Mouse (Mus musculus): ENCODE results near the gene Sh3rf3. TPM values are rescaled to one million over a fixed set of nuclear protein-coding genes. Genes with fewer than 3 reads are reported as not detected.

The Sh3rf3 gene
- polyA plus RNA-seq, 1 experiment from 2014 or later = not detected

DNA sequence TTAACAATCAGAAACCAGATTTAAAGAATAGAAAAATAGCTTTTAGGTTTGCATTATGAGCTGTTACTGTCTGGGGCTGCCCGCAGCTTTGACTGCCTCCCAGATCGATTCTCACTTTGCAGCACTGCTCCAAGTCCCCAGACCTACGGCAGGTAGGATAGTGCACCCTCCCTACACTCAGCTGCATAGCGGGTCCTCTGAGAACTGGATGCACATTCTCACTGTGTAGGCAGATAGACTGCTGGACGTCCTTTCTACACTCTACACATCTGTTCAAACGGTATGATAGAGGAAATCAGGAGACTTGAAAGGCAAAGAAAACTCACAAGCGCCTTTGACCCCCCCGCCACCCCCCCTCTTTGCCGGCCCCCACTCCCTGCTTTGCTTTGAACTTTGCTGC is 42.7 kb downstream of the Sh3rf3 start:
- no peak overlapping the region for H3K9ac ChIP-seq
- WGBS (ENCODE audit: insufficient replicate concordance) = 59% methylated on average over 9 of the region's 9 CpGs

DNA sequence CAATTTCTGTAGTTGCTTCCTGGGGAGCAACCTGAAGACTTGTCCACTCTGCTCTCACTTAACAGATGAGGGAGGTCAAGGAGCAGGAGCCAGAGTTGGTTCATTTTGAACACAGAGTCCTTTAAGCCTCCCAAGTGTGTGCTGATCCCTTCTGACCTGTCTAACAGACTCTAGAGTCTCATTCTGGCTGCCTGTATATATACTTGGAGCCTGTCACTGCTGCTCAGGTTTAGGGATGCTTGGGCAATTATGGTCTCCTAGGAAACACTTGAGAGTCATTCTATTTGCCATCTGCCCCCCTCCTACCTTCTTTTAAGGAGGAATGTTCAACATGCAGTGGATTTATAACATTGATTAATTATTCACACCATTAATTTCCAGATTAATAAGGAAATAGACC is 43.6 kb downstream of the Sh3rf3 start:
- ATAC-seq = no peak
- Histone ChIP-seq H3K9me3 (replicated peaks) (no peaks in the 10 kb centered on the region), H3K27ac (no peak overlapping the region), H3K4me2 (no peak overlapping the region), H3K4me3 (no peak overlapping the region), H3K27me3 (replicated peaks) (no peaks in the 10 kb centered on the region), H3K9ac (no peak overlapping the region), H3K36me3 (no peaks in the 10 kb centered on the region), H3K4me1 (no peaks in the 10 kb centered on the region)

More for the DNA sequence above, 42.7 kb downstream of the Sh3rf3 start:
- Histone ChIP-seq H3K27ac (no peak overlapping the region), H3K36me3 (no peaks in the 10 kb centered on the region), H3K27me3 (replicated peaks) (no peaks in the 10 kb centered on the region), H3K4me3 (no peak overlapping the region), H3K4me2 (no peak overlapping the region), H3K4me1 (no peaks in the 10 kb centered on the region), H3K9me3 (replicated peaks) (no peaks in the 10 kb centered on the region)
- no peak for ATAC-seq

DNA sequence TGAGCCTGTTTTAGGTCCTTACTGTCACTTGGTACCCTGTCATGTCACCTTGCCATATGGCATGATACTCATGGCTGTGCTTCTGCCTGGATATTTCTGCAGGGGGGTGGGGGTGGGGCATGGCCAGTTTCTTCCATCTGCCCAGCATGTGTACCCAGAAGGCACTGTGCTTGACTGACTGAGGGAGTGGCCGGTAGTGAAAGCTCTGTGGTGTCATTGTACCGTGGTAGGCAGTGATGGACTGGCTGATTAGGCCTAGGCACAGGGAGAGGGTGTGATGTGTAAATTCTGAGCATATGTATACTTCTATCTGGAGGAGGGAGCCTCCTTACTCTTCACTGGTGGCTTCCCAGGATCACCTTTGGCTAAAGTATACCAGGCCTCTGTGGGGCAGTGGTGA is 51.6 kb downstream of the Sh3rf3 start:
- 49% methylated on average over 2 of the region's 2 CpGs for WGBS (ENCODE audit: insufficient replicate concordance)
- no peak for ATAC-seq
- Histone ChIP-seq H3K36me3 (no peaks in the 10 kb centered on the region), H3K4me1 (no peaks in the 10 kb centered on the region), H3K4me3 (no peak overlapping the region), H3K9me3 (replicated peaks) (no peaks in the 10 kb centered on the region), H3K9ac (no peak overlapping the region), H3K4me2 (no peak overlapping the region), H3K27me3 (replicated peaks) (no peaks in the 10 kb centered on the region), H3K27ac (no peak overlapping the region)

DNA sequence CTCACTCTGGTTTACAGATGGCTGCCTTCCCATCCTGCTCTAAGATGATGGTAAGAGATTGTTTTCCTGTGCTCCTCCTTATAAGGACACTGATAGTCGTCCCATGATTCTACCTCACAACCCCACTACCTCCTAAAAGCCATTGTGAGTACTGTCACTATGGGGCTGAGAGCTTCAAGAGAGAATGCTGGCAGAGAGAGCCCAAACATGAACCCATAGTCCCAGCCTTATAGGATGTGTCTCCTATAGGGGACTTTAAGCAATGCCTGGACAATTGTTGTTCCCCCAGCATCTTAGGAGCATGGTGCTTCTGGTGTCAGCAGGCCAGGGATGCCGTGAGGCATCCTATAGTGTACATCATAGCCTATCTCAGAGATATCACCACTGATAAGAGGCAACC is 54.4 kb downstream of the Sh3rf3 start:
- ATAC-seq = no peak
- H3K4me3 ChIP-seq = no peak overlapping the region
- WGBS (ENCODE audit: insufficient replicate concordance) = 59% methylated on average over 2 of the region's 2 CpGs
- no peak overlapping the region for H3K4me2 ChIP-seq
- no peaks in the 10 kb centered on the region for H3K4me1 ChIP-seq
- H3K9me3 ChIP-seq (replicated peaks) = no peaks in the 10 kb centered on the region
- no peaks in the 10 kb centered on the region for H3K27me3 ChIP-seq (replicated peaks)
- H3K36me3 ChIP-seq = no peaks in the 10 kb centered on the region
- H3K9ac ChIP-seq = no peak overlapping the region
- no peak overlapping the region for H3K27ac ChIP-seq

DNA sequence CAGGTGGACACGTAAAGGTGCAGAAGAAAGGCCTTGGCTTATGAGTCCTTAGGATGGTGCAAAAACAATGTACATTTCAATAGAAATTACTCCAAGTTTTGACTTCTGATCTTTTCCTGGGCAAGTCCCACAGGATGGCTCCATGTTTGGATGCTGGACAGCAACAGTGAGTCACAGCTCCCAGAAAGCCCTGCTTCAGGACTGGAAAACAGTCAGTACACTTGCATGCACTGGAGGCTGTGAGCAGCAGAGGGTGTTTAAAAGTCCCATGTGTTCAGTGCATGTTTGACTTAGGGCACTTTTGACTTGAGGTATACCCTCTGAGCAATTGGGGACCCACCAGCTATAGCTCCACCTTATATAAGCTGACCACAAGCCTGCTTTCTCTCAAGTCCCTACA is 56.7 kb downstream of the Sh3rf3 start:
- H3K9ac ChIP-seq = no peak overlapping the region
- no peaks in the 10 kb centered on the region for H3K4me1 ChIP-seq
- H3K36me3 ChIP-seq = no peaks in the 10 kb centered on the region
- H3K9me3 ChIP-seq (replicated peaks) = no peaks in the 10 kb centered on the region
- 73% methylated on average over 1 of the region's 1 CpGs for WGBS (ENCODE audit: insufficient replicate concordance)
- no peak overlapping the region for H3K27ac ChIP-seq
- no peaks in the 10 kb centered on the region for H3K27me3 ChIP-seq (replicated peaks)
- H3K4me2 ChIP-seq = no peak overlapping the region
- H3K4me3 ChIP-seq = no peak overlapping the region
- ATAC-seq = no peak

DNA sequence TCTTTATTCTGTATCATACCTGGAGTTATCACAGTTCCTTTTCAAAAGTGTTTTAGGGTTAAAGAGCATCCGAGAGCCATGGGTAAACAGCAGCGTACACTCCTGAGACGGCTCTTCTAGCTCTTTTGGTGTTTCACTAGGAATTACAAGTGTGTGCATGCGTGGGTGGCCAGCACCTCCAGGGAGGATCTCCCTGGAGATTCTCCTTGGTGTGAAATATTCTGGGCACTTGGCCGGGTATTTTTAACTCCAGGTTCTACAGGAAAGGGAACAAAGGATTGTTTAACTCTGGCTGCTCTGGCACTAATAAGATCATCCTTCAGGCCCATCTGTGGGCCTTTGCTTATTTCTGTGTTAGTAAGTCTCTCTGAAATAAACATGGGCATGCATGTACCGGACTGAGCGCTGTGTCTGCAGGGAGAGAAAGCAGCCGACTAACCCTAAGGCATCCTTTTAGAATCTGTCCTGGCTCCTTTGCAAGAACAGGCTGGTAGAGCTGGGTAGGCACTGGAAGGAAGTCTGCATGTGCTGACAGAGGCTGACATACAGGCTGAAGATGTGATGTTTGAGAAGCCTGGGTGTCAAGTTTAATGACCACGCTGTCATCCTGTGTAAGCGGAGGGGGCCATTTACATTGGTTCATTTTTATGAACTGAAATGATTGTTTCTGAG is 58.1 kb downstream of the Sh3rf3 start:
- H3K36me3 ChIP-seq = no peaks in the 10 kb centered on the region
- no peak for ATAC-seq
- no peaks in the 10 kb centered on the region for H3K9me3 ChIP-seq (replicated peaks)
- no peaks in the 10 kb centered on the region for H3K27me3 ChIP-seq (replicated peaks)
- H3K9ac ChIP-seq = no peak overlapping the region
- no peaks in the 10 kb centered on the region for H3K4me1 ChIP-seq
- H3K27ac ChIP-seq = no peak overlapping the region
- WGBS (ENCODE audit: insufficient replicate concordance) = 74% methylated on average over 10 of the region's 10 CpGs
- no peak overlapping the region for H3K4me3 ChIP-seq
- no peak overlapping the region for H3K4me2 ChIP-seq

DNA sequence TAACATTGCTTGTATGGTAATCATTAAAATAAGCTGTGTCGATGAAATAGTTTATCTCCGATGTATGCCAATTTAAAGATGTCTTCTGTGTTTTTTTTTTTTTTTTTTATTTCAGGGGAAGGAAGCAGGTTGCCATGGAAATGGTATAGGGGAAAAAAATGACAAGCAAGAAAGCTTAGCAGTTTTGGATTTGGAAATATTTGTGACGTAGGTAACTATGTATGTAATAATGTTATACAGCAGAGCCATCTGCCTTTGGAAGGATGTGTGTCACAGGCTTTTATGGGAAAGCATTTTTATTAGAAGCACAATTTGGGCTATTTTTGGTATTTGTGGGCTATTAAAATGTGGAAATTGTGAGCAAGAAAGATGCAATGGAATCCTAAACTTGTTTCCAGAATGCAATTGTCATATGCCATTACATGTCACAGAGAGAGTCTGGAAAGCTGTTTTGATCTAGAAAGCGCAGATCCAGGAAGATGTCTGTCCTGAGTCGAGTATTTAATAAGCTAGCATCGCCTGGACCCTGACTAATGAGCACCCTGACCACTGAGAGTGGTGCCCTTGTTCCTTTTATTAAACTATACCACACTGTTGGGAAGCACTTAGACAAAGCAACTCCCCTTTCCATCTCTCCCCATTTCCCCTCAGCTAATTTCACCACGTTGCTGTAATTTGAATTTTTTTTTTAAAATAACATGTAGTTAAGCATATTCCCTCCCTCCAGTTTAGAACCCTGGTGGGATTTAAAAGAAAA is 58.8 kb downstream of the Sh3rf3 start:
- Histone ChIP-seq H3K9ac (no peak overlapping the region), H3K27ac (no peak overlapping the region), H3K36me3 (no peaks in the 10 kb centered on the region), H3K9me3 (replicated peaks) (no peaks in the 10 kb centered on the region), H3K27me3 (replicated peaks) (no peaks in the 10 kb centered on the region), H3K4me1 (no peaks in the 10 kb centered on the region), H3K4me3 (no peak overlapping the region), H3K4me2 (no peak overlapping the region)
- WGBS (ENCODE audit: insufficient replicate concordance) = 72% methylated on average over 7 of the region's 7 CpGs
- ATAC-seq = no peak

DNA sequence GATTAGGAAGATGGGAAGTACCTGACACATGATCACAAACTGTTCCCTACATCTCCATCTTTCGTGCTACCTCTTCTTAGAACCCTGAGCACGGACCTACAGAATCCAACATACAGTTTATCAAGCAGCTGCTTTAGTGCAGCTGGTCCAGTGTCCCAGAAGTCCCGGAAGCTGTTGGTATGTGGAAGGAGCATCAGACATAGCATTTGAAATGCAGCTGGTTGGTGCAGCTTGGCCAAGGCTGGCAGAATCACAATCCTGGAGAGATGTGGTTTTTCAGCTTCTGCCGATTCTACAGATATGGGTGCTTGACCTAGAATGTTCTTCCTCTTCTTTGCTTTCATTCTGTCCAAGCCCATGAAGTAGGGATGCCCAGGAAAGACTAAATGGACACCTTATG is 64.7 kb downstream of the Sh3rf3 start:
- Histone ChIP-seq H3K4me1 (no peaks in the 10 kb centered on the region), H3K9ac (no peak overlapping the region), H3K27ac (no peak overlapping the region), H3K9me3 (replicated peaks) (no peaks in the 10 kb centered on the region), H3K27me3 (replicated peaks) (no peaks in the 10 kb centered on the region), H3K4me3 (no peak overlapping the region), H3K36me3 (no peaks in the 10 kb centered on the region), H3K4me2 (no peak overlapping the region)
- WGBS (ENCODE audit: insufficient replicate concordance) = 73% methylated on average over 4 of the region's 4 CpGs
- no peak for ATAC-seq

DNA sequence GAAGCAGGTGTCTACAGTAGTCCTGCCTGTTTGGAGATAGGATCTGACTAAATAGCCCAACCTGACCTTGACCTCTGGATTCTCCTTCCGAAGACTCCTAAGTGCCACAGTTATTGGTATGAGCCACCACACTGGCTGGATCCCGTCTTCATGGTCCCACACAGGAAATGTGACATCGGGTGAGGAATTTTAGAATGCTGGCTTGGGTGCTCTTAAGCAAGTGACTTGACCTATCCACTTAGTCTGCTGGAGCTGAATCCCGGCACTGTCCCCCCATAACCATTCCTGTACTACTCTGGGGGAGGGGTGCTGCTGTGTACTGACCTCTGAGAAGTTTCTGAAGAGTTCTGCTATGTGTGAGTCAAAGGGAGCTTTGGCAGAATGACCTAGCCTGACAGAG is 65.5 kb downstream of the Sh3rf3 start:
- no peak overlapping the region for H3K9ac ChIP-seq
- ATAC-seq = no peak
- 71% methylated on average over 4 of the region's 4 CpGs for WGBS (ENCODE audit: insufficient replicate concordance)
- no peaks in the 10 kb centered on the region for H3K9me3 ChIP-seq (replicated peaks)
- H3K4me3 ChIP-seq = no peak overlapping the region
- H3K4me2 ChIP-seq = no peak overlapping the region
- no peaks in the 10 kb centered on the region for H3K4me1 ChIP-seq
- H3K27me3 ChIP-seq (replicated peaks) = no peaks in the 10 kb centered on the region
- no peak overlapping the region for H3K27ac ChIP-seq
- no peaks in the 10 kb centered on the region for H3K36me3 ChIP-seq

DNA sequence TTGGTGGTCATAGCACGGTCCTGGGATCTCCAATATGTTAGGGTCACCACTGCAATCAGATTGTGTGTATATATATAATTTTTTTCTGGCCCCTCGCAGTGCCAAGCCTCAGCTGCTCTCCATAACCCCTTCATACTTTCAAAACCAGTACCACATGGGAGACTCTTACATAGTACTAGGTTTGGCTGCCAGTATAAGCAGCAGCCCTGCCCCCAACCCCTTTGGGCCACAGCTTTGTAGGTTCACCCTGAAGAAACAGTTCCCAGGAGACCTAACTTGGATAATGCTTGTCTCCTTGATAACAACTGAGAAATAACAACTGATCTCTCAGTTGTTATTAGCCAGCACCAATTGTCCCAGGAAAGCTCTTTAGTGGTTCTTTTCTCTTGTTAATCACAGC is 69.6 kb downstream of the Sh3rf3 start:
- no peak for ATAC-seq
- no peaks in the 10 kb centered on the region for H3K4me1 ChIP-seq
- H3K9me3 ChIP-seq (replicated peaks) = no peaks in the 10 kb centered on the region
- H3K4me2 ChIP-seq = no peak overlapping the region
- H3K27me3 ChIP-seq (replicated peaks) = no peaks in the 10 kb centered on the region
- no peak overlapping the region for H3K9ac ChIP-seq
- H3K4me3 ChIP-seq = no peak overlapping the region
- 62% methylated on average over 2 of the region's 2 CpGs for WGBS (ENCODE audit: insufficient replicate concordance)
- no peak overlapping the region for H3K27ac ChIP-seq
- no peaks in the 10 kb centered on the region for H3K36me3 ChIP-seq

DNA sequence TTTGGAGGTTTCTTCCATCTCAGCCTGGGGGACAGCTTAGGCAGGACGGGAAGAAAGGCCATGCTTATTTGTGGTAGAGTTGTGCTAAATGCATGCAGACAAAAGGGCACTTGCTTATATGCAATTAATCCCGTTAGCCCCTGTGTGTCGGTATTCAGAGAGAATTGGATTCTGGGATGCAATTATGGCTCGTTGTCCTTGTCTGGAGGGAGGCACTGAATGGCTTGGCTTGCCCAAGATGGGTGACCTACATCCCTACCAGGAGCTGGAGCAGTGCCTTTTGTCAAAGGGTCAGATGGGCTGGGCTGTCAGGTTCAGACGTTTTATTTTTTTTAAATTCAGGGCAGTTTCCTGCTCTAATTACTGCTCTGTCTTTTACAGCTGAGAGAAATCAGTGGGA is 72.2 kb downstream of the Sh3rf3 start:
- H3K4me2 ChIP-seq = no peak overlapping the region
- H3K27me3 ChIP-seq (replicated peaks) = no peaks in the 10 kb centered on the region
- H3K27ac ChIP-seq = no peak overlapping the region
- WGBS (ENCODE audit: insufficient replicate concordance) = 41% methylated on average over 5 of the region's 5 CpGs
- H3K36me3 ChIP-seq = no peaks in the 10 kb centered on the region
- no peak for ATAC-seq
- H3K9me3 ChIP-seq (replicated peaks) = no peaks in the 10 kb centered on the region
- H3K9ac ChIP-seq = no peak overlapping the region
- H3K4me1 ChIP-seq = no peaks in the 10 kb centered on the region
- H3K4me3 ChIP-seq = no peak overlapping the region

DNA sequence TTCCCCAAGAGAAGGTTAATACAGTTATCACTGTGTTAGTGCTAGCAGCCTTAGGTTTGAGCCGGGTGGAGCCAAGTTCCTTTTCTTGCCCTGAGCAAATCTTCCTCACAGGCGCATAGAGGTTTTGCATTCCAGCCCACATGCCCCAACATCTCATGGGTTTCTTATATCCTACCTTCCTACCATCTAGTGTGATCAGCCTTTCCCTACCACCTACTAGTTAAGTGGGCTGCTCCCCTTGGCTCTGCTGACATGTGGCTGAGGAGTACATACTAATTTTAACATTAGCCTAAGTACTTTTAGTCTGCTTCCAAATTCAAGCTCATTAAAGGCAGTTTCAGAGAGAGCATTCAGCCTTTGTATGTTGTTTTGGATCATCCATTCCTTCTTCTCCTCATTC is 72.7 kb downstream of the Sh3rf3 start:
- 53% methylated on average over 2 of the region's 2 CpGs for WGBS (ENCODE audit: insufficient replicate concordance)
- Histone ChIP-seq H3K4me3 (no peak overlapping the region), H3K27me3 (replicated peaks) (no peaks in the 10 kb centered on the region), H3K27ac (no peak overlapping the region), H3K4me2 (no peak overlapping the region), H3K36me3 (no peaks in the 10 kb centered on the region), H3K9ac (no peak overlapping the region), H3K9me3 (replicated peaks) (no peaks in the 10 kb centered on the region), H3K4me1 (no peaks in the 10 kb centered on the region)
- ATAC-seq = no peak
